Mouse (Mus musculus): Measurements from ENCODE around the gene Gabarap. TPM values are rescaled to one million over a fixed set of nuclear protein-coding genes. Genes with fewer than 3 reads are reported as not detected.

Gene Gabarap
- total and polyA plus RNA-seq, 3 experiments, result 132 to 241 TPM; not detected in 1

DNA sequence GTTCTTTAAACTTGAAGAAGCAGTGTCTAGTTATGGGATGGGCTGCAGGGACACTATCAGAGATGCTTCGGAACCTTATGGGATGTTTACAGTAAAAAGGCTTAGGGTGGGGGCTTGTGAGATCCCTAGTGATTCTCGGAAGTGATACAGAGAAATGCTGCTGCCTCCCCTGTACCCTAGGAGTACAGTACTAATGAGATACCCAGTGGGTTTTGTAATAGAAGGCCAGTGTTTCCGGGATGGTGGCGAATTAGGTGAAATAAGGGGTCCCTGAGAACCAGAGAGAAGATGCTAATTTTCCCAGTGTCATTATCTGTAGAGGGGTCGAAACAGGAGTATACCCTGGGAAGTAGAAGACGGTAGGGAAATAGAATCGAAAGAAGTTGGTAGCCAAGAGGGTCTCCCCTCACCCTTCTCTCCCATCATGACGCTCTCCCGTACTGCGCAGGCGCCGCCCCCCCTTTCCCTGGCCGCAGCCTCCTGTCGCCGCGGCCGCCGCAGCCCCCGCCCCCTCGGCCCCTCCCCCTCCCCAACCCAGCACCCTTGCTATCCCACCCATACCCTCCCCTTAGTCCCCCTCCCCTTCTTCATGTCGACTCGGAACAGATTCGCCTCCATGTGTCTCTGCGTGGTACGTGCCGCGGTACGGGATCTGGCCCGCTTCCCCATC, 32.7 kb downstream of the Gabarap start:
- Histone ChIP-seq H3K4me1 (ENCODE audit: control insufficient read depth in 1 of 2, insufficient read depth in 2 of 2, low read length in 2 of 2) (peaks cover 0 to 18% of the 10 kb centered on the region in 2 experiments; a peak in 3 of 4 replicates), H3K4me3 (ENCODE audit: control insufficient read depth in 1 of 2, insufficient read depth in 1 of 2, low read depth in 2 of 2, low read length in 2 of 2) (no peak overlapping the region), H3K36me3 (ENCODE audit: control insufficient read depth in 1 of 2, insufficient read depth in 2 of 2, low read length in 2 of 2) (peaks cover 0 to 18% of the 10 kb centered on the region in 2 experiments; a peak in 2 of 4 replicates), H3K9me3 (replicated peaks; ENCODE audit: insufficient read depth, low read length) (no peaks in the 10 kb centered on the region), H3K9ac (ENCODE audit: control insufficient read depth, low read depth, low read length, poor library complexity, severe bottlenecking) (no peak overlapping the region), H3K79me2 (ENCODE audit: control insufficient read depth, insufficient read depth, low read length, poor library complexity) (peaks cover 20% of the 10 kb centered on the region), H3K27me3 (ENCODE audit: control insufficient read depth in 1 of 2, insufficient read depth in 2 of 2, low read length in 2 of 2) (no peaks in the 10 kb centered on the region), H3K27ac (ENCODE audit: control insufficient read depth, low read depth, low read length) (no peak overlapping the region)
- DNase-seq (ENCODE audit: low read depth, low spot score), result no peak
- TF ChIP-seq MAX (IDR thresholded peaks at IDR 0.05; ENCODE audit: low read length) (no peak), MXI1 (IDR thresholded peaks at IDR 0.05; ENCODE audit: low read depth, low read length) (no peak), E2F4 (IDR thresholded peaks at IDR 0.05; ENCODE audit: borderline replicate concordance, low read depth, low read length) (no peak), POLR2AphosphoS2 (IDR thresholded peaks at IDR 0.05; ENCODE audit: low read length) (no peak), ZC3H11A (IDR thresholded peaks at IDR 0.05; ENCODE audit: low read depth, low read length) (no peak), RCOR1 (IDR thresholded peaks at IDR 0.05; ENCODE audit: low read depth, low read length) (no peak), KAT2A (conservative IDR thresholded peaks at IDR 0.05; ENCODE audit: low read depth, low read length) (no peak), POLR2A (IDR thresholded peaks at IDR 0.05; ENCODE audit: control insufficient read depth in 1 of 2, insufficient read depth in 1 of 2, low read depth in 1 of 2, low read length in 2 of 2, poor library complexity in 1 of 2) (no peak), USF1 (IDR thresholded peaks at IDR 0.05; ENCODE audit: low read depth, low read length) (no peak), TCF12 (IDR thresholded peaks at IDR 0.05; ENCODE audit: low read depth, low read length) (no peak)

DNA sequence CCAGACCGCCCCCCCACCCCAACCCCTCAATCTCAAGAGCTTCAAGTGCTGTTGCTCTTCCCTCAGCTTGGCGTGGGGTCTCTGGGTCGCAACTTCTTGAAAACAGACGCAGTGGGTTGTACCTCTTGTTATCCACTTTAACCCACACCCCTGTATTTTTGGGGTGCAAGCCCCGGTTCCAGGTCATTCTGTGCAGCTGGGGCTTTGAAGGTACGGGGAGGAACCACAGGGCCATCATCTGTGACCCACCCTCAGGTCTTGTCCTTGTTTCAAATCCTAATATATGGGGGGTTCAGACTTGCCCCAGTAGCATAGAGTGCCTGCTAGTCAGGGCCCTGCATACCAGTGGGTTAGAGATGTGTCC, 33.2 kb downstream of the Gabarap start:
- H3K27me3 ChIP-seq (ENCODE audit: control insufficient read depth in 1 of 2, insufficient read depth in 2 of 2, low read length in 2 of 2), result no peaks in the 10 kb centered on the region
- no peaks in the 10 kb centered on the region for H3K9me3 ChIP-seq (replicated peaks; ENCODE audit: insufficient read depth, low read length)
- no peak overlapping the region for H3K9ac ChIP-seq (ENCODE audit: control insufficient read depth, low read depth, low read length, poor library complexity, severe bottlenecking)
- peaks cover 0 to 19% of the 10 kb centered on the region in 2 experiments; a peak in 3 of 4 replicates for H3K4me1 ChIP-seq (ENCODE audit: control insufficient read depth in 1 of 2, insufficient read depth in 2 of 2, low read length in 2 of 2)
- peaks cover 0 to 15% of the 10 kb centered on the region in 2 experiments; a peak in 2 of 4 replicates for H3K36me3 ChIP-seq (ENCODE audit: control insufficient read depth in 1 of 2, insufficient read depth in 2 of 2, low read length in 2 of 2)
- no peak for DNase-seq (ENCODE audit: low read depth, low spot score)
- TF ChIP-seq TBP (IDR thresholded peaks at IDR 0.05; ENCODE audit: low read depth, low read length), result no peak
- TF ChIP-seq KAT2A (conservative IDR thresholded peaks at IDR 0.05; ENCODE audit: low read depth, low read length), result no peak
- no peak for TF ChIP-seq SIN3A (IDR thresholded peaks at IDR 0.05; ENCODE audit: low read length)
- TF ChIP-seq ELF1 (IDR thresholded peaks at IDR 0.05; ENCODE audit: low read depth, low read length), result no peak
- no peak for TF ChIP-seq MYB (IDR thresholded peaks at IDR 0.05; ENCODE audit: low read depth, low read length)
- H3K27ac ChIP-seq (ENCODE audit: control insufficient read depth, low read depth, low read length), result no peak overlapping the region
- no peak overlapping the region for H3K4me3 ChIP-seq (ENCODE audit: control insufficient read depth in 1 of 2, insufficient read depth in 1 of 2, low read depth in 2 of 2, low read length in 2 of 2)
- H3K79me2 ChIP-seq (ENCODE audit: control insufficient read depth, insufficient read depth, low read length, poor library complexity), result peaks cover 15% of the 10 kb centered on the region

DNA sequence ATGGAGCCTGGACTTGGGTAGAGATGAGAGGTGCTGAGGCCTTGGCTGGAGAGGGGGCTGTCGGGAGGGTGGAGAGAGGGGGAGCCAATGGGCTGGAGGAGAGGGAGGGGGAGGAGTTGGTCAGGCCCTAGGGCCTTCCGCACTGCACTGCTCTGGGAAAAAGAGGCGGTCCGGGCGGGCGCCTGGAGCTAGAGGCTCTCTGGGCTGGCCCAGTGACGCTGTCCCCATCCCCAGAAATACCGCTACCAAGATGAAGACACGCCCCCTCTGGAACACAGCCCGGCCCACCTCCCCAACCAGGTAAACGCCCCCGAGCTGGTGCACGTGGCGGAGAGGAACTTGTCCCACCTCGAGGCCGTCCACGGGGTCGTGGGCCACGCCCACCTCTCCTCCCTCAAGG, 35.7 kb downstream of the Gabarap start:
- Histone ChIP-seq H3K36me3 (ENCODE audit: control insufficient read depth in 1 of 2, insufficient read depth in 2 of 2, low read length in 2 of 2) (peaks cover 0 to 3% of the 10 kb centered on the region in 2 experiments; a peak in 2 of 4 replicates), H3K9me3 (replicated peaks; ENCODE audit: insufficient read depth, low read length) (no peaks in the 10 kb centered on the region), H3K27ac (ENCODE audit: control insufficient read depth, low read depth, low read length) (no peak overlapping the region), H3K9ac (ENCODE audit: control insufficient read depth, low read depth, low read length, poor library complexity, severe bottlenecking) (no peak overlapping the region), H3K27me3 (ENCODE audit: control insufficient read depth in 1 of 2, insufficient read depth in 2 of 2, low read length in 2 of 2) (no peaks in the 10 kb centered on the region), H3K4me1 (ENCODE audit: control insufficient read depth in 1 of 2, insufficient read depth in 2 of 2, low read length in 2 of 2) (peaks cover 0 to 11% of the 10 kb centered on the region in 2 experiments; a peak in 2 of 4 replicates), H3K79me2 (ENCODE audit: control insufficient read depth, insufficient read depth, low read length, poor library complexity) (peaks cover 2% of the 10 kb centered on the region; the same call in 1 of the 2 replicates), H3K4me3 (ENCODE audit: control insufficient read depth in 1 of 2, insufficient read depth in 1 of 2, low read depth in 2 of 2, low read length in 2 of 2) (no peak overlapping the region)
- DNase-seq (ENCODE audit: low read depth, low spot score), result no peak
- TF ChIP-seq CTCF (IDR thresholded peaks at IDR 0.05 in 2 of 3, conservative IDR thresholded peaks at IDR 0.05 in 1 of 3; ENCODE audit: control insufficient read depth in 1 of 3, insufficient read depth in 1 of 3, low read depth in 2 of 3, low read length in 3 of 3, poor library complexity in 1 of 3, severe bottlenecking in 1 of 3) (no peak), MAFK (IDR thresholded peaks at IDR 0.05; ENCODE audit: borderline replicate concordance, low read depth, low read length) (no peak), CHD2 (IDR thresholded peaks at IDR 0.05; ENCODE audit: low read length) (no peak), UBTF (IDR thresholded peaks at IDR 0.05; ENCODE audit: borderline replicate concordance, insufficient read depth, low read depth, low read length) (no peak), ZKSCAN1 (IDR thresholded peaks at IDR 0.05; ENCODE audit: low read depth, low read length) (no peak), BHLHE40 (IDR thresholded peaks at IDR 0.05; ENCODE audit: borderline replicate concordance, low read depth, low read length) (no peak), POLR2AphosphoS2 (IDR thresholded peaks at IDR 0.05; ENCODE audit: low read length) (no peak), MXI1 (IDR thresholded peaks at IDR 0.05; ENCODE audit: low read depth, low read length) (no peak), JUND (IDR thresholded peaks at IDR 0.05; ENCODE audit: low read depth, low read length) (no peak), TAL1 (IDR thresholded peaks at IDR 0.05; ENCODE audit: low read length) (no peak), USF2 (IDR thresholded peaks at IDR 0.05; ENCODE audit: borderline replicate concordance in 1 of 2, insufficient read depth in 1 of 2, low read depth in 1 of 2, low read length in 2 of 2) (no peak), ZNF384 (IDR thresholded peaks at IDR 0.05; ENCODE audit: low read depth, low read length) (no peak), NRF1 (IDR thresholded peaks at IDR 0.05; ENCODE audit: insufficient read depth, low read depth, low read length, poor library complexity, severe bottlenecking) (no peak), MAX (IDR thresholded peaks at IDR 0.05; ENCODE audit: low read length) (no peak), TCF12 (IDR thresholded peaks at IDR 0.05; ENCODE audit: low read depth, low read length) (no peak)
